Mouse (Mus musculus) hindbrain, embryonic 16.5 days (tissue): Measurements from ENCODE around the gene Zzef1. TPM values are rescaled to one million over a fixed set of nuclear protein-coding genes. Genes with fewer than 3 reads are reported as not detected.

ENCODE experiments used
- ATAC-seq: fragments of 200-750 bp; cut with Nextera tagmentation; 2 replicates; pipeline ENCODE4 v1.8.0; 2017; ENCODE audit warnings: moderate TSS enrichment, moderate library complexity
- H3K27ac ChIP-seq: fragments of 300-500 bp; sonication (generic); 2 replicates; pipeline ENCODE4 v1.5.1; 2014; ENCODE audit warnings: low read depth, mild to moderate bottlenecking, control low read depth, low read length, moderate library complexity
- H3K27me3 ChIP-seq: fragments of 300-500 bp; sonication (generic); replicated peaks from 2 replicates; pipeline ENCODE4 v1.6.1; 2014; ENCODE audit warnings: low read length; ENCODE audit not compliant: control insufficient read depth, insufficient read depth
- H3K36me3 ChIP-seq: fragments of 300-500 bp; sonication (generic); 2 replicates; pipeline ENCODE4 v1.6.1; 2014; ENCODE audit warnings: mild to moderate bottlenecking, low read length, moderate library complexity, mixed read lengths; ENCODE audit not compliant: control insufficient read depth, insufficient read depth
- H3K4me1 ChIP-seq: fragments of 300-500 bp; sonication (generic); 2 replicates; pipeline ENCODE4 v1.6.1; 2014; ENCODE audit warnings: low read depth, low read length; ENCODE audit not compliant: control insufficient read depth, insufficient read depth
- H3K4me2 ChIP-seq: fragments of 300-500 bp; sonication (generic); 2 replicates; pipeline ENCODE4 v1.6.1; 2014; ENCODE audit warnings: mild to moderate bottlenecking, low read length, control low read depth, moderate library complexity
- H3K4me3 ChIP-seq: fragments of 300-500 bp; sonication (generic); 2 replicates; pipeline ENCODE4 v1.5.1; 2014; ENCODE audit warnings: mild to moderate bottlenecking, low read length, control low read depth, moderate library complexity
- H3K9ac ChIP-seq: fragments of 300-500 bp; sonication (generic); 2 replicates; pipeline ENCODE4 v1.6.1; 2014; ENCODE audit warnings: low read depth, mild to moderate bottlenecking, control low read depth, low read length, moderate library complexity
- H3K9me3 ChIP-seq: fragments of 300-500 bp; sonication (generic); 2 replicates; pipeline ENCODE4 v1.6.1; 2014; ENCODE audit warnings: mild to moderate bottlenecking, low read length, moderate library complexity; ENCODE audit not compliant: control insufficient read depth
- WGBS: fragments of 180-500 bp; shearing (Covaris S2); extraction: QIAGEN DNeasy Blood & Tissue Kit; methylation state at CpG from one replicate; pipeline ENCODE4 v1.1.7; 2014; 5-methylcytosine and 5-hydroxymethylcytosine counted together
- polyA plus RNA-seq: library from polyadenylated mRNA; unstranded; fragments of >200 nt; fragmentation: Nextera tagmentation; extraction: Ambion mirVana; gene quantifications from 2 replicates; pipeline ENCODE4 v1.2.1, GENCODE M21; 2015

Gene Zzef1
- polyA plus RNA-seq, 1 experiment from 2014 or later = 12.2 TPM

GRCm38 (mm10) chr11:72851214-72851613 is 55.2 kb downstream of the Zzef1 start:
- peaks cover 24% of the 10 kb centered on the region for H3K36me3 ChIP-seq

GRCm38 (mm10) chr11:72852122-72852521 is 56.1 kb downstream of the Zzef1 start:
- no peak for ATAC-seq
- Histone ChIP-seq H3K9me3 (no peaks in the 10 kb centered on the region), H3K36me3 (peaks cover 26% of the 10 kb centered on the region), H3K4me2 (no peak overlapping the region), H3K4me1 (no peaks in the 10 kb centered on the region), H3K27me3 (no peaks in the 10 kb centered on the region), H3K27ac (no peak overlapping the region), H3K4me3 (no peak overlapping the region), H3K9ac (no peak overlapping the region)
- WGBS = 96% methylated on average over 1 of the region's 1 CpGs

More at GRCm38 (mm10) chr11:72851214-72851613, 55.2 kb downstream of the Zzef1 start:
- no peaks in the 10 kb centered on the region for H3K4me1 ChIP-seq
- no peak overlapping the region for H3K4me2 ChIP-seq
- no peaks in the 10 kb centered on the region for H3K27me3 ChIP-seq
- no peak overlapping the region for H3K9ac ChIP-seq
- H3K4me3 ChIP-seq = no peak overlapping the region
- no peaks in the 10 kb centered on the region for H3K9me3 ChIP-seq
- ATAC-seq = no peak
- no peak overlapping the region for H3K27ac ChIP-seq
- 95% methylated on average over 4 of the region's 4 CpGs for WGBS

- Histone ChIP-seq H3K4me2 (no peak overlapping the region), H3K27me3 (no peaks in the 10 kb centered on the region), H3K9me3 (no peaks in the 10 kb centered on the region), H3K36me3 (peaks cover 26% of the 10 kb centered on the region), H3K27ac (no peak overlapping the region), H3K9ac (no peak overlapping the region), H3K4me1 (no peaks in the 10 kb centered on the region), H3K4me3 (no peak overlapping the region)
- 79% methylated on average over 4 of the region's 4 CpGs for WGBS
- ATAC-seq = no peak
These were observed 57.1 kb downstream of the Zzef1 start for GRCm38 (mm10) chr11:72853086-72853485.

GRCm38 (mm10) chr11:72854251-72854650 is 58.2 kb downstream of the Zzef1 start:
- Histone ChIP-seq H3K36me3 (peaks cover 28% of the 10 kb centered on the region), H3K4me3 (no peak overlapping the region), H3K27me3 (no peaks in the 10 kb centered on the region), H3K27ac (no peak overlapping the region), H3K4me1 (no peaks in the 10 kb centered on the region), H3K9ac (no peak overlapping the region), H3K9me3 (no peaks in the 10 kb centered on the region), H3K4me2 (no peak overlapping the region)
- WGBS = 94% methylated on average over 3 of the region's 3 CpGs
- ATAC-seq = no peak

DNA sequence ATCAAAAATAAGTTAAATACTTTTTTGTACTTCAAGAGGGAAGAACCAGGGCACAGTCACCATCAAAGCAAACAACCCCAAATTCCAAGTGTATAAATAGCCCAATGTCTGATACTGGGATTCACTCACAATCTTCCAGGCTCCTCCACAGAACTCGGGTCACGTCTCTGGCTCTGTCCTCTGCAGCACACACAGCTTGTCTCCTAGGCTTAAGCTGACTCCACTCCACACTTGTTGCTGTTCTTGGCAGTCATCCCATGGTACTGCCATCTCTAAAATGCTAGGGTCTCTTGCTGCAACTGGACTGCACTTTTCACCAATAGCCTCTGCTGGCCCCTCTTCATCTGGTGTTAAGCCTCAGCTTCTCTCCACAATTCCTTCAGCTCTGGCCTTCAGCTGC is 60.7 kb downstream of the Zzef1 start:
- 89% methylated on average over 2 of the region's 2 CpGs for WGBS
- H3K4me2 ChIP-seq = no peak overlapping the region
- no peaks in the 10 kb centered on the region for H3K9me3 ChIP-seq
- peaks cover 38% of the 10 kb centered on the region for H3K36me3 ChIP-seq
- H3K4me3 ChIP-seq = no peak overlapping the region
- no peak overlapping the region for H3K27ac ChIP-seq
- H3K4me1 ChIP-seq = no peaks in the 10 kb centered on the region
- ATAC-seq = no peak
- no peaks in the 10 kb centered on the region for H3K27me3 ChIP-seq
- no peak overlapping the region for H3K9ac ChIP-seq

DNA sequence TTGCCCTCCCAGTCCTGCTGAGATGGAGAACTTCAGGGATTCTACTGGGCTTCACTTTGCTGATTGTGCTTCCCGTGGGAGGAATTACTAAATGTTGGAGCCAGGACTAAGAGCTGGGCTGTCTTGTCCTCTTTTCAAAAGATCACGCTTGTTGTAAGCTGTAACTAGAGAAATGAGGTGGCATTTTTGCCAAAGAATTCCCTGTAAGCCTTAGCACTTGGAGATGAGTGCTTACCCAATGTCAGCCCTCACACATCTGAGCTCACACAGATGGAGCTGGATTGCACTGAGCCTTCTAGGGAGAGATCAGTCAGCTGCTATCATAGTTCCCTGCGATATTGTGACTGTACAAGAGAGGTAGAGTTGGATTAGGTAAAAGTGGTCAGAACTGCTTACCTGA is 65.2 kb downstream of the Zzef1 start:
- no peak overlapping the region for H3K4me2 ChIP-seq
- H3K27ac ChIP-seq = no peak overlapping the region
- H3K4me1 ChIP-seq = no peaks in the 10 kb centered on the region
- peaks cover 43% of the 10 kb centered on the region for H3K36me3 ChIP-seq
- no peak for ATAC-seq
- 92% methylated on average over 3 of the region's 3 CpGs for WGBS
- no peak overlapping the region for H3K9ac ChIP-seq
- H3K4me3 ChIP-seq = no peak overlapping the region
- no peaks in the 10 kb centered on the region for H3K9me3 ChIP-seq
- no peaks in the 10 kb centered on the region for H3K27me3 ChIP-seq

DNA sequence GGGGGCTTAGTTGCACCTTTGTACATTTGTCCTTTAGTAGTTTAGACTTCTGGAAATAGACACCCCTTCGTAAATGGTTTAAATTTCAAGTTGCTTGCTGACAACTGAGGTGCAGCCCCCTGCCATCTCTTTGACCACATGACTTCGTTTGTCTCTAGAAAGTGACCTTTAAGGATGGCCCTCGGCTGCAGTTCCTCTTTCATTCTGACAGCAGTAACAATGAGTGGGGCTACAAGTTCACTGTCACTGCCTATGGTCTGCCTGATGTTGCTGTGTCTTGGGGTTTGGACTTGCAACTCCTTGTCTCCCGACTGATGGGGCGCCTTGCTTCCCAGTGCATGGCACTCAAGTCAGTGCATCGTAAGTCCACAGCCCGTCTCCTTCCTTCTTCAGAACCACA is 70.4 kb downstream of the Zzef1 start:
- no peaks in the 10 kb centered on the region for H3K27me3 ChIP-seq
- no peaks in the 10 kb centered on the region for H3K4me1 ChIP-seq
- H3K9ac ChIP-seq = no peak overlapping the region
- no peaks in the 10 kb centered on the region for H3K9me3 ChIP-seq
- 86% methylated on average over 7 of the region's 7 CpGs for WGBS
- no peak overlapping the region for H3K4me2 ChIP-seq
- peaks cover 38% of the 10 kb centered on the region for H3K36me3 ChIP-seq
- no peak overlapping the region for H3K27ac ChIP-seq
- H3K4me3 ChIP-seq = no peak overlapping the region
- no peak for ATAC-seq

DNA sequence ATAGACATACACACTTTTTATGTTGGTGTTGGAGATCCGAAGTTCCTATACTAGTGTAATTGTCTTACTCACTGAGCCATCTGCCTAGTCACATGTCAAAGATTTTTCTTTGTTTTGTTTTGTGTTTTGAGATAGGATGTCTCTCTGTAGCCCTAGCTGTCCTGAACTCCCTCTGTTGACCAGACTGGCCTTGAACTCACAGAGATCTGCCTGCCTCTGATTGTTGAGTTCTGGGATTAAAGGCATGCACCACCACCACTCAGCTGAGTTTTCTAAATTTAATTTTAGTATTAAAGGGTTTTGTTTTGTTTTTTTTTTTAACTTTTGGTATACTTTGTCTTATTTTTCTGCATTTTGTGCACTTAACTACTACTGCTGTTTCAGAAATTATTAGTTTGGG is 76.0 kb downstream of the Zzef1 start:
- Histone ChIP-seq H3K36me3 (peaks cover 31% of the 10 kb centered on the region), H3K27me3 (no peaks in the 10 kb centered on the region), H3K27ac (no peak overlapping the region), H3K4me3 (no peak overlapping the region), H3K4me1 (no peaks in the 10 kb centered on the region), H3K9ac (no peak overlapping the region), H3K4me2 (no peak overlapping the region), H3K9me3 (no peaks in the 10 kb centered on the region)
- 77% methylated on average over 1 of the region's 1 CpGs for WGBS
- ATAC-seq = no peak

DNA sequence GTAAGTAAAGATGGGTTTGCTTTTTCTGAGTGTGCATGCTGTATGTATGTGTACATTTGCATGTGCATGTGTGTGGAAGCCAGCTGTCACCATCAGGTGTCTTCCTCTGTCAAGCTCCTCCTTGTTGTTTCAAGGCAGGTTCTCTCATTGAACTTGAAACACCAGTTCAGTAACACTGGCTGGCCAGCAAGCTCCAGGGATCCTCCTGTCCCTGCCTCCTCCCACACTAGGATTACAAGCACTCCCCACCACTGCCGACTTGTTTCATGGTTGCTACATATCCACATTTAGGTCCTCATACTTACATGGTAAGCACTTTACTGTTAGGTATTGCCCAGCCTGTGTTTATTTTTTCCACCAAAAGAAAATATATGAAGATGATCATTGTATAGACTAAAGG is 96.6 kb downstream of the Zzef1 start:
- H3K36me3 ChIP-seq = peaks cover 35% of the 10 kb centered on the region
- ATAC-seq = no peak
- H3K4me2 ChIP-seq = no peak overlapping the region
- no peak overlapping the region for H3K27ac ChIP-seq
- no peaks in the 10 kb centered on the region for H3K27me3 ChIP-seq
- H3K4me3 ChIP-seq = no peak overlapping the region
- 92% methylated on average over 1 of the region's 1 CpGs for WGBS
- no peak overlapping the region for H3K9ac ChIP-seq
- no peaks in the 10 kb centered on the region for H3K4me1 ChIP-seq
- no peaks in the 10 kb centered on the region for H3K9me3 ChIP-seq

DNA sequence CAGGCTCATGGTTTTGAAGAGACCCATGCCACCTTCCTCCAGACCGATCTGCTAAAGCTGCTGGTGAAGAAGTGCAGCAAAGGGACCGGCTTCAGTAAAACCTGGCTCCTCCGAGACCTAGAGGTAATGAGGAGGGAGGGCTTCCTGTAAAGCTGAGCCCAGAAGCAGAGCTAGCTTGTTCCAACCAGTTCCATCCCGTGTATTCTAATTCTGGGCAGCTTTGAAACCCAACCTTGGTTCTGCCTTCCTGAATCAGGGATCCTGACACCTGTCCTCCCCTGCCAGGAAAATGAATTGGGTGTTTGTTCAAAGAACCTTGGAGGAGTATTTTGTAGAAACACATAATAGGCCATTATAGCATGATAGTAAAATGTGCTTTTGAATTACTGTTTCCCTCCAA is 112.4 kb downstream of the Zzef1 start:
- peaks cover 52% of the 10 kb centered on the region for H3K36me3 ChIP-seq
- no peak overlapping the region for H3K9ac ChIP-seq
- H3K27ac ChIP-seq = no peak overlapping the region
- WGBS = 94% methylated on average over 4 of the region's 4 CpGs
- H3K4me2 ChIP-seq = no peak overlapping the region
- H3K9me3 ChIP-seq = no peaks in the 10 kb centered on the region
- no peak overlapping the region for H3K4me3 ChIP-seq
- H3K27me3 ChIP-seq = no peaks in the 10 kb centered on the region
- ATAC-seq = no peak
- H3K4me1 ChIP-seq = no peaks in the 10 kb centered on the region
